10 mouse cellular contexts compared by ENCODE assay signal in the genomic region with DNA sequence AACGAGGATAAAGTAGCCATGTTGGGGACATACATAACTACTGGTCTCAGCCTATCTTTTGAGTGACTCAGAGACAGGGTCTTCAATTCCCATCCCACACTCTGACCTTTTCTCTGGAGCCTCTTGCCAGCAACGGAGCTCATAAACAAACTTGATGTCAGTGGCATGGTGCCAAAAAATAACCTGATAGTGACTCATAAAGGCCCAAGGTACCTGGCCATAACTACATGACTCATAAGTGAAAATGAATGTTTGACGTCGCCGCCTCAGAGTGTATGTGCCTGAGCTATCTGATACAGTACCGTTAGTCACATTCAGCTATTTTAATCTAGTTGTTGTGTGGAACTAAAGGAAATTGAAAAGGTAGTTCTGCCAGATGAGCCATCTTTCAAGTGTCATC. TPM values are rescaled to one million over a fixed set of nuclear protein-coding genes. Genes with fewer than 3 reads are reported as not detected.
A peak's percentile ranks its signal among the peaks of the same experiment; 100 is the strongest.
DNase-seq lines count a peak whose midpoint lies in the region; ATAC-seq lines count a peak whose summit lies in the region.
"Had no signal": no experiment of that assay in that cellular context is flagged by ENCODE, and none has a peak within 500 bp of the region (broad histone marks: within the 10 kb centered on the region; RNA-seq: fewer than 3 reads in every experiment).

No protein-coding gene starts in this region.

- peak; percentile 39 to 42 for DNase-seq in adrenal gland, postnatal 36 days
- DNase-seq in adrenal gland, postnatal 25 days = no peak
- DNase-seq in kidney, postnatal 4 days = no peak
- DNase-seq in layer of hippocampus, adult 11-12 months (ENCODE audit: low spot score) = no peak
- DNase-seq: B cell, adult 2 months; cerebellum, adult 9-10 months had no signal

- H3K27ac ChIP-seq in kidney, embryonic 15.5 days = peak overlapping the region; percentile 55
- peak overlapping the region; percentile 79 for H3K27ac ChIP-seq in limb, embryonic 13.5 days
- no peak overlapping the region for H3K27ac ChIP-seq in forebrain, embryonic 15.5 days (replicated peaks)

- H3K9ac ChIP-seq in kidney, embryonic 15.5 days = no peak overlapping the region
- H3K9ac ChIP-seq in limb, embryonic 13.5 days = no peak overlapping the region
- H3K9ac ChIP-seq in forebrain, embryonic 15.5 days (replicated peaks) = no peak overlapping the region

- no peaks in the 10 kb centered on the region for H3K36me3 ChIP-seq in kidney, embryonic 15.5 days
- no peaks in the 10 kb centered on the region for H3K36me3 ChIP-seq in limb, embryonic 13.5 days
- H3K36me3 ChIP-seq in forebrain, embryonic 15.5 days = no peaks in the 10 kb centered on the region

- 62% methylated on average over 6 of the region's 6 CpGs for WGBS in kidney, embryonic 15.5 days
- 59% methylated on average over 6 of the region's 6 CpGs for WGBS in limb, embryonic 13.5 days
- 80% methylated on average over 6 of the region's 6 CpGs for WGBS in forebrain, embryonic 15.5 days

- no peaks in the 10 kb centered on the region for H3K9me3 ChIP-seq in kidney, embryonic 15.5 days (replicated peaks)
- no peaks in the 10 kb centered on the region for H3K9me3 ChIP-seq in limb, embryonic 13.5 days
- no peaks in the 10 kb centered on the region for H3K9me3 ChIP-seq in forebrain, embryonic 15.5 days

- H3K27me3 ChIP-seq in kidney, embryonic 15.5 days = no peaks in the 10 kb centered on the region
- H3K27me3 ChIP-seq in limb, embryonic 13.5 days = no peaks in the 10 kb centered on the region
- no peaks in the 10 kb centered on the region for H3K27me3 ChIP-seq in forebrain, embryonic 15.5 days

- ATAC-seq in kidney, embryonic 15.5 days (replicated peaks; ENCODE audit: low FRiP score) = no peak
- ATAC-seq in activated CD4-positive, CD25-positive, alpha-beta regulatory T cell, adult 4 months = peak; percentile 86
- ATAC-seq in limb, embryonic 13.5 days (ENCODE audit: low FRiP score, low read depth) = no peak
- ATAC-seq in forebrain, embryonic 15.5 days (replicated peaks) = no peak

- no peak overlapping the region for H3K4me3 ChIP-seq in kidney, embryonic 15.5 days (replicated peaks)
- no peak overlapping the region for H3K4me3 ChIP-seq in limb, embryonic 13.5 days
- H3K4me3 ChIP-seq in forebrain, embryonic 15.5 days = no peak overlapping the region

- H3K4me1 ChIP-seq in kidney, embryonic 15.5 days = peaks cover 69% of the 10 kb centered on the region
- H3K4me1 ChIP-seq in limb, embryonic 13.5 days = peaks cover 91% of the 10 kb centered on the region
- peaks cover 48% of the 10 kb centered on the region for H3K4me1 ChIP-seq in forebrain, embryonic 15.5 days

- no peak overlapping the region for H3K4me2 ChIP-seq in kidney, embryonic 15.5 days
- no peak overlapping the region for H3K4me2 ChIP-seq in limb, embryonic 13.5 days (replicated peaks)
- no peak overlapping the region for H3K4me2 ChIP-seq in forebrain, embryonic 15.5 days (replicated peaks)

RNA-seq across cellular contexts. Expression of a gene that starts 16.9 kb away (rescaled TPM):
- total RNA-seq in adrenal gland, postnatal 36 days (2021) = 1 to 10 TPM; 3.4 to 3.7 TPM
- 7.2 and 7.5 TPM in 2 replicates for total RNA-seq in adrenal gland, postnatal 25 days (2021)
- 66.0 and 70.0 TPM in 2 replicates for polyA plus RNA-seq in kidney, embryonic 15.5 days (2015; fragmentation: Nextera tagmentation; extraction: Ambion mirVana)
- polyA plus RNA-seq in activated CD4-positive, CD25-positive, alpha-beta regulatory T cell, adult 4 months (2017; shearing (Covaris generic)) = 10 to 100 TPM; 23.8 to 32.5 TPM
- polyA plus RNA-seq in limb, embryonic 13.5 days (2015; fragmentation: Nextera tagmentation; extraction: Ambion mirVana) = 53.9 and 57.4 TPM in 2 replicates
- 26.1 and 29.9 TPM in 2 replicates for polyA plus RNA-seq in forebrain, embryonic 15.5 days (2015; fragmentation: Nextera tagmentation; extraction: Ambion mirVana)

Comparison
In these comparisons a context has a peak if more than half of its experiments do, and no peak if none do; other contexts are left out.
1. DNase-seq: peak in adrenal gland, postnatal 36 days (2 of 2); none in adrenal gland, postnatal 25 days (single experiment), kidney, postnatal 4 days (0 of 2) and layer of hippocampus, adult 11-12 months (single experiment).